ENCODE assay signal across 8 mouse cellular contexts in the genomic region with DNA sequence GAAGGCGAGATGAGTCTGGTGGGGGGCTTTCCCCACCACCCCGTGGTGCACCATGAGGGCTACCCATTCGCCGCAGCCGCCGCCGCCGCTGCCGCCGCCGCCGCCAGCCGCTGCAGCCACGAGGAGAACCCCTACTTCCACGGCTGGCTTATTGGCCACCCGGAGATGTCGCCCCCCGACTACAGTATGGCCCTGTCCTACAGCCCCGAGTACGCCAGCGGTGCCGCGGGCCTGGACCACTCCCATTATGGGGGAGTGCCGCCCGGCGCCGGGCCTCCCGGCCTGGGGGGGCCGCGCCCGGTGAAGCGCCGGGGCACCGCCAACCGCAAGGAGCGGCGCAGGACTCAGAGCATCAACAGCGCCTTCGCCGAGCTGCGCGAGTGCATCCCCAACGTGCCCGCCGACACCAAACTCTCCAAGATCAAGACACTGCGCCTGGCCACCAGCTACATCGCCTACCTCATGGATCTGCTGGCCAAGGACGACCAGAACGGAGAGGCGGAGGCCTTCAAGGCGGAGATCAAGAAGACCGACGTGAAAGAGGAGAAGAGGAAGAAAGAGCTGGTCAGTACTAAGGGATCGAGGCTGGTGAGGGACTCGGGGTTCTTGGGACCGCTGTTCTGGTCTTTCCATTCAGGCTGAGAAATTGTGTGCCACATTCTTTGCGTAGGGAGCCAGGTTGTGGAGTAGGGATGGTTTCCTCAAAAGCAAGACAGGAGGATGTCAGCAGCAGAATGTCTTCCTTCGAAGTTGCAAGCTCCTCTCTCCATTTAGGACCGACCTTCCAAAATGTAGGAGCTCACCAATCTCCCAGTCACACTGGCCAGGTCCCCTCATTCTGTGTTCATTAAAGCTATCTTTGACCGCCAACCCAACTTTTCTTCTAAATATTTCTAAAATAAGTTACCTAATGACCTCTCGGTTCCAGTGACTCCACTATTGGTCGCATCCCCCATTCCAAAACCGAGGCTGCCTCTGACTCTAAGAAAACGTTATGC. TPM values are rescaled to one million over a fixed set of nuclear protein-coding genes. Genes with fewer than 3 reads are reported as not detected.
DNase-seq lines count a peak whose midpoint lies in the region; ATAC-seq lines count a peak whose summit lies in the region.

No protein-coding gene starts in this region.

- H3K4me2 ChIP-seq in embryonic facial prominence, embryonic 15.5 days (replicated peaks) = peak overlapping the region; percentile 60
- H3K4me2 ChIP-seq in hindbrain, embryonic 13.5 days = peak overlapping the region; percentile 50
- peak overlapping the region; percentile 58 for H3K4me2 ChIP-seq in midbrain, embryonic 13.5 days (replicated peaks)

- H3K36me3 ChIP-seq in embryonic facial prominence, embryonic 15.5 days = no peaks in the 10 kb centered on the region
- H3K36me3 ChIP-seq in hindbrain, embryonic 13.5 days = no peaks in the 10 kb centered on the region
- no peaks in the 10 kb centered on the region for H3K36me3 ChIP-seq in midbrain, embryonic 13.5 days

- H3K9me3 ChIP-seq in embryonic facial prominence, embryonic 15.5 days (replicated peaks) = no peaks in the 10 kb centered on the region
- H3K9me3 ChIP-seq in hindbrain, embryonic 13.5 days = no peaks in the 10 kb centered on the region
- H3K9me3 ChIP-seq in midbrain, embryonic 13.5 days = no peaks in the 10 kb centered on the region

- H3K9ac ChIP-seq in embryonic facial prominence, embryonic 15.5 days = 0 out of 2 replicates have a peak overlapping the region, but pooled peaks have one; percentile 10
- H3K9ac ChIP-seq in hindbrain, embryonic 13.5 days = no peak overlapping the region
- H3K9ac ChIP-seq in midbrain, embryonic 13.5 days (replicated peaks) = peak overlapping the region; percentile 36; the same call in 1 of the 2 replicates

- H3K27me3 ChIP-seq in embryonic facial prominence, embryonic 15.5 days = peaks cover 97% of the 10 kb centered on the region
- peaks cover 97% of the 10 kb centered on the region for H3K27me3 ChIP-seq in hindbrain, embryonic 13.5 days
- H3K27me3 ChIP-seq in midbrain, embryonic 13.5 days = peaks cover 96% of the 10 kb centered on the region

- peak overlapping the region; percentile 49 for H3K4me3 ChIP-seq in embryonic facial prominence, embryonic 15.5 days (replicated peaks)
- H3K4me3 ChIP-seq in hindbrain, embryonic 13.5 days = peak overlapping the region; percentile 26
- peak overlapping the region; percentile 37 for H3K4me3 ChIP-seq in midbrain, embryonic 13.5 days (replicated peaks)

- peak; percentile 20 for DNase-seq in adrenal gland, postnatal 14 days
- no peak for DNase-seq in adrenal gland, adult 18-20 months (ENCODE audit: low spot score in 2 of 2)
- no peak for DNase-seq in cerebellum, adult 8-10 months
- no peak for DNase-seq in c-Kit-positive CD71-positive TER-119-positive erythroid progenitor cells, embryonic 14.5 days (ENCODE audit: low spot score)
- DNase-seq in adipocyte (ENCODE audit: low spot score) = no peak

- under 1% methylated on average over 57 of the region's 64 CpGs for WGBS in embryonic facial prominence, embryonic 15.5 days
- WGBS in hindbrain, embryonic 13.5 days = under 1% methylated on average over 63 of the region's 64 CpGs
- under 1% methylated on average over 50 of the region's 64 CpGs for WGBS in midbrain, embryonic 13.5 days

- ATAC-seq in embryonic facial prominence, embryonic 15.5 days (ENCODE audit: insufficient number of reproducible peaks, low FRiP score, low TSS enrichment, low read depth) = 0 out of 2 replicates have a peak, but pooled peaks have one; percentile 7
- ATAC-seq in hindbrain, embryonic 13.5 days (ENCODE audit: low FRiP score) = peak; percentile 62; the same call in 1 of the 2 replicates
- peak; percentile 46 for ATAC-seq in midbrain, embryonic 13.5 days

- peak overlapping the region; percentile 74; the same call in 1 of the 2 replicates for H3K27ac ChIP-seq in embryonic facial prominence, embryonic 15.5 days (replicated peaks)
- H3K27ac ChIP-seq in hindbrain, embryonic 13.5 days = no peak overlapping the region
- no peak overlapping the region for H3K27ac ChIP-seq in midbrain, embryonic 13.5 days

- peaks cover 20% of the 10 kb centered on the region for H3K4me1 ChIP-seq in embryonic facial prominence, embryonic 15.5 days
- peaks cover 15% of the 10 kb centered on the region for H3K4me1 ChIP-seq in hindbrain, embryonic 13.5 days (replicated peaks)
- H3K4me1 ChIP-seq in midbrain, embryonic 13.5 days (replicated peaks) = peaks cover 15% of the 10 kb centered on the region

RNA-seq across cellular contexts. Expression of a gene that starts 1.4 kb away (rescaled TPM):
- total RNA-seq in adrenal gland, postnatal 14 days (2021) = 35.6 and 40.2 TPM in 2 replicates
- 10 to 100 TPM; 33.9 to 39.7 TPM for total RNA-seq in adrenal gland, adult 18-20 months (2021)
- 2.3 and 3.8 TPM in 2 replicates for polyA plus RNA-seq in embryonic facial prominence, embryonic 15.5 days (2015; fragmentation: Nextera tagmentation; extraction: Ambion mirVana)
- not detected in 2 replicates for polyA plus RNA-seq in hindbrain, embryonic 13.5 days (2015; fragmentation: Nextera tagmentation; extraction: Ambion mirVana)
- polyA plus RNA-seq in midbrain, embryonic 13.5 days (2015; fragmentation: Nextera tagmentation; extraction: Ambion mirVana) = not detected in 2 replicates

Comparison
In these comparisons a context has a peak if more than half of its experiments do, and no peak if none do; other contexts are left out.
1. ATAC-seq: peak in every context shown above with its lines; median percentile 62 in hindbrain, embryonic 13.5 days; 46 in midbrain, embryonic 13.5 days; 7 in embryonic facial prominence, embryonic 15.5 days.